9 mouse cellular contexts compared by ENCODE assay signal in genomic region chr5:32422081-32422589, GRCm38 (mm10). TPM values are rescaled to one million over a fixed set of nuclear protein-coding genes. Genes with fewer than 3 reads are reported as not detected.
DNase-seq lines count a peak whose midpoint lies in the region; ATAC-seq and TF ChIP-seq lines count a peak whose summit lies in the region.
"Had no signal": no experiment of that assay in that cellular context is flagged by ENCODE, and none has a peak within 500 bp of the region (broad histone marks: within the 10 kb centered on the region; RNA-seq: fewer than 3 reads in every experiment).

No protein-coding gene starts in this region.

- H3K27me3 ChIP-seq in heart, postnatal 0 days (ENCODE audit: control insufficient read depth, insufficient read depth, low read length): no peaks in the 10 kb centered on the region
- H3K27me3 ChIP-seq in liver, embryonic 13.5 days: no peaks in the 10 kb centered on the region
- no peaks in the 10 kb centered on the region for H3K27me3 ChIP-seq in neural tube, embryonic 13.5 days

- no peak for ATAC-seq in heart, postnatal 0 days (ENCODE audit: insufficient read depth, low read depth)
- ATAC-seq in liver, embryonic 13.5 days (ENCODE audit: low read depth): peak; percentile 58; the same call in 1 of the 2 replicates
- ATAC-seq in neural tube, embryonic 13.5 days (ENCODE audit: low read depth): no peak
- ATAC-seq in monocyte, adult 5-6 weeks (replicated peaks; ENCODE audit: insufficient number of reproducible peaks, low FRiP score, low TSS enrichment, poor library complexity, severe bottlenecking): no peak

- no peak for TF ChIP-seq CTCF in heart, postnatal 0 days (IDR thresholded peaks at IDR 0.05; ENCODE audit: low read depth)

- no peaks in the 10 kb centered on the region for H3K36me3 ChIP-seq in heart, postnatal 0 days (replicated peaks; ENCODE audit: control insufficient read depth, insufficient read depth, low read length)
- H3K36me3 ChIP-seq in liver, embryonic 13.5 days: no peaks in the 10 kb centered on the region
- no peaks in the 10 kb centered on the region for H3K36me3 ChIP-seq in neural tube, embryonic 13.5 days

- no peak for TF ChIP-seq EP300 in heart, postnatal 0 days (IDR thresholded peaks at IDR 0.05; ENCODE audit: low read depth)

- H3K9me3 ChIP-seq in heart, postnatal 0 days (replicated peaks; ENCODE audit: control insufficient read depth, low read length): no peaks in the 10 kb centered on the region
- H3K9me3 ChIP-seq in liver, embryonic 13.5 days (replicated peaks): no peaks in the 10 kb centered on the region
- no peaks in the 10 kb centered on the region for H3K9me3 ChIP-seq in neural tube, embryonic 13.5 days

- DNase-seq in heart, postnatal 0 days (ENCODE audit: low spot score): peak; percentile 48
- DNase-seq in heart, adult 9 months (ENCODE audit: low spot score in 2 of 2): no peak
- peak; percentile 17 for DNase-seq in c-Kit-positive CD71-positive TER-119-positive erythroid progenitor cells, embryonic 14.5 days (ENCODE audit: low spot score)
- DNase-seq in liver, embryonic 13.5 days: no peak
- no peak for DNase-seq in ovary, adult 18-20 months (ENCODE audit: low spot score)
- DNase-seq in left cerebral cortex, adult 11 months (ENCODE audit: low spot score): no peak
- DNase-seq: cerebellum, adult 11 months had no signal

- H3K9ac ChIP-seq in heart, postnatal 0 days (replicated peaks; ENCODE audit: low read depth, low read length): no peak overlapping the region
- H3K9ac ChIP-seq in liver, embryonic 13.5 days: no peak overlapping the region; the same call in 1 of the 2 replicates
- no peak overlapping the region for H3K9ac ChIP-seq in neural tube, embryonic 13.5 days

- no peak overlapping the region for H3K4me2 ChIP-seq in heart, postnatal 0 days (ENCODE audit: low read depth, low read length)
- H3K4me2 ChIP-seq in liver, embryonic 13.5 days: peak overlapping the region; percentile 34; the same call in 1 of the 2 replicates
- 0 out of 2 replicates have a peak overlapping the region, but pooled peaks have one; percentile 7 for H3K4me2 ChIP-seq in neural tube, embryonic 13.5 days

- H3K4me1 ChIP-seq in heart, postnatal 0 days (ENCODE audit: control insufficient read depth, insufficient read depth): peaks cover 16% of the 10 kb centered on the region
- H3K4me1 ChIP-seq in liver, embryonic 13.5 days (replicated peaks): peaks cover 7% of the 10 kb centered on the region
- peaks cover 13% of the 10 kb centered on the region for H3K4me1 ChIP-seq in neural tube, embryonic 13.5 days (replicated peaks)

- H3K27ac ChIP-seq in heart, postnatal 0 days (ENCODE audit: low read depth): peak overlapping the region; percentile 19; the same call in 1 of the 2 replicates
- H3K27ac ChIP-seq in liver, embryonic 13.5 days: no peak overlapping the region
- H3K27ac ChIP-seq in neural tube, embryonic 13.5 days (replicated peaks): no peak overlapping the region

- no peak overlapping the region for H3K4me3 ChIP-seq in heart, postnatal 0 days (ENCODE audit: low read depth, low read length)
- H3K4me3 ChIP-seq in liver, embryonic 13.5 days (replicated peaks): no peak overlapping the region
- H3K4me3 ChIP-seq in neural tube, embryonic 13.5 days: no peak overlapping the region

- 25% methylated on average over 15 of the region's 15 CpGs for WGBS in heart, postnatal 0 days
- 37% methylated on average over 15 of the region's 15 CpGs for WGBS in liver, embryonic 13.5 days (ENCODE audit: insufficient replicate concordance)
- WGBS in neural tube, embryonic 13.5 days: 28% methylated on average over 15 of the region's 15 CpGs

RNA-seq across cellular contexts. Expression of gene Ppp1cb, which starts 36.5 kb away (rescaled TPM):
- total RNA-seq in heart, postnatal 0 days (2014; rRNA removed; ENCODE audit: low replicate concordance): 155 and 171 TPM in 2 replicates
- 278 and 287 TPM in 2 replicates for polyA plus RNA-seq in heart, postnatal 0 days (2015; fragmentation: Nextera tagmentation; extraction: Ambion mirVana)
- polyA plus RNA-seq in liver, embryonic 13.5 days (2015; fragmentation: Nextera tagmentation; extraction: Ambion mirVana): 117 and 158 TPM in 2 replicates
- 198 and 216 TPM in 2 replicates for polyA plus RNA-seq in neural tube, embryonic 13.5 days (2015; fragmentation: Nextera tagmentation; extraction: Ambion mirVana)
- total RNA-seq in monocyte, adult 5-6 weeks (2017): 454 to 494 TPM (median 475 TPM) in 3 replicates

Comparison
In these comparisons a context has a peak if more than half of its experiments do, and no peak if none do; other contexts are left out.
1. DNase-seq: peak in heart, postnatal 0 days (single experiment) and c-Kit-positive CD71-positive TER-119-positive erythroid progenitor cells, embryonic 14.5 days (single experiment); none in heart, adult 9 months (0 of 2), liver, embryonic 13.5 days (single experiment), ovary, adult 18-20 months (single experiment) and left cerebral cortex, adult 11 months (single experiment).